Mouse (Mus musculus) embryonic facial prominence, embryonic 12.5 days (tissue): ENCODE data around the gene Phactr4. TPM values are rescaled to one million over a fixed set of nuclear protein-coding genes. Genes with fewer than 3 reads are reported as not detected.

Experiments used
- ATAC-seq: fragments of 200-750 bp; cut with Nextera tagmentation; 2 replicates; pipeline ENCODE4 v1.8.0; 2017; ENCODE audit not compliant: insufficient number of reproducible peaks, insufficient read depth, low FRiP score, low TSS enrichment
- H3K27ac ChIP-seq: fragments of 300-500 bp; sonication (generic); 2 replicates; pipeline ENCODE4 v1.5.1; 2016; ENCODE audit warnings: mild to moderate bottlenecking
- H3K27me3 ChIP-seq: fragments of 300-500 bp; sonication (generic); 2 replicates; pipeline ENCODE4 v1.6.1; 2016; ENCODE audit warnings: mild to moderate bottlenecking, moderate library complexity
- H3K36me3 ChIP-seq: fragments of 300-500 bp; sonication (generic); 2 replicates; pipeline ENCODE4 v1.6.1; 2016; ENCODE audit warnings: mild to moderate bottlenecking
- H3K4me1 ChIP-seq: fragments of 300-500 bp; sonication (generic); 2 replicates; pipeline ENCODE4 v1.6.1; 2016
- H3K4me2 ChIP-seq: fragments of 300-500 bp; sonication (generic); replicated peaks from 2 replicates; pipeline ENCODE4 v1.6.1; 2016; ENCODE audit warnings: mild to moderate bottlenecking, moderate library complexity
- H3K4me3 ChIP-seq: fragments of 300-500 bp; sonication (generic); 2 replicates; pipeline ENCODE4 v1.5.1; 2016; ENCODE audit warnings: mild to moderate bottlenecking
- H3K9ac ChIP-seq: fragments of 300-500 bp; sonication (generic); 2 replicates; pipeline ENCODE4 v1.6.1; 2016; ENCODE audit warnings: mild to moderate bottlenecking, moderate library complexity
- H3K9me3 ChIP-seq: fragments of 300-500 bp; sonication (generic); 2 replicates; pipeline ENCODE4 v1.6.1; 2016; ENCODE audit warnings: mild to moderate bottlenecking, moderate library complexity
- WGBS: fragments of 180-500 bp; shearing (Covaris S2); methylation state at CpG from one replicate; pipeline ENCODE4 v1.1.7; 2016; 5-methylcytosine and 5-hydroxymethylcytosine counted together
- polyA plus RNA-seq: library from polyadenylated mRNA; unstranded; fragments of >200 nt; fragmentation: Nextera tagmentation; extraction: Ambion mirVana; gene quantifications from 2 replicates; pipeline ENCODE4 v1.2.1, GENCODE M21; 2016

Gene Phactr4
- polyA plus RNA-seq, 1 experiment from 2014 or later = 22.9 TPM

DNA sequence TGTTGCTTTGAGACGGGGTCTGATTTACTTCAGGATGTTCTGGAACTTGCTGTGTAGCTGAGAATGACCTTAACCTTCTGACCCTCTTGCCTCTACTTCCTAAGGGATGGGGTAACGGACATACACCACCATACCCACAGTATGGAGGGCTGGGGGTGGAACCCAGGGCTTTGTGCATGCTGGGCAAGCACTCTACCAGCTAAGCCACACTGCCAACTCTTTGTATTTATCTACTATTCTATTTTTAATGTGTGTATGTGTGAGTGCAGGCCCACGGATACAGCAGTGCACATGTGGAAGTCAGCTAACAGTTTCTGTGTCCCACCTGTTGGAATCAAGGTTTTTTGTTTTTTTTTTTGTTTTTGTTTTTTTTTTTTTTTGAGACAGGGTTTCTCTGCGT lies 62.8 kb downstream of the Phactr4 start:
- WGBS = 93% methylated on average over 4 of the region's 4 CpGs
- Histone ChIP-seq H3K36me3 (peaks cover 71% of the 10 kb centered on the region), H3K4me3 (no peak overlapping the region), H3K9ac (no peak overlapping the region), H3K27me3 (no peaks in the 10 kb centered on the region), H3K4me1 (no peaks in the 10 kb centered on the region), H3K9me3 (no peaks in the 10 kb centered on the region), H3K4me2 (no peak overlapping the region), H3K27ac (no peak overlapping the region)
- no peak for ATAC-seq

DNA sequence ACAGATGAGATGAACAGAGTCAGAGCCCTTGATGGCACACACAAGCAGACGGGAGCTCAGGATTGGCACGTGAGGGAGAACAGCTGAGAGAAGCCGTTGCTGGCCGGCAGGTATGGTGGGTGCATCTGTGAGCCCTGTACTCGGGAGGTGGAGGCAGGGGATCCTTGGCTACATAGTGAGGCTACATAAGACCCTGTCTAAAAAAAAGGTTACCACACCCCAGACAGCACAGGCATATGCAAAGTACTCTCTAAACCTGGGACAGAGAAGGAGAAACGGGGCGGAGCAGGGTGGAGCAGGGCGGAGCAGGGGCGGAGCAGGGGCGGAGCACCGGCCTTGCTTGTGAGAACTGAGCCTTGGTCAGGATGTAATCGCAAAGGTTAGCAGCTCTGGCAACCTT lies 66.1 kb downstream of the Phactr4 start:
- Histone ChIP-seq H3K4me3 (no peak overlapping the region), H3K4me1 (peaks cover 15% of the 10 kb centered on the region; the same call in 1 of the 2 replicates), H3K27ac (no peak overlapping the region), H3K9me3 (no peaks in the 10 kb centered on the region), H3K9ac (no peak overlapping the region), H3K4me2 (no peak overlapping the region), H3K27me3 (no peaks in the 10 kb centered on the region), H3K36me3 (peaks cover 45% of the 10 kb centered on the region)
- WGBS = 34% methylated on average over 12 of the region's 12 CpGs
- no peak for ATAC-seq

DNA sequence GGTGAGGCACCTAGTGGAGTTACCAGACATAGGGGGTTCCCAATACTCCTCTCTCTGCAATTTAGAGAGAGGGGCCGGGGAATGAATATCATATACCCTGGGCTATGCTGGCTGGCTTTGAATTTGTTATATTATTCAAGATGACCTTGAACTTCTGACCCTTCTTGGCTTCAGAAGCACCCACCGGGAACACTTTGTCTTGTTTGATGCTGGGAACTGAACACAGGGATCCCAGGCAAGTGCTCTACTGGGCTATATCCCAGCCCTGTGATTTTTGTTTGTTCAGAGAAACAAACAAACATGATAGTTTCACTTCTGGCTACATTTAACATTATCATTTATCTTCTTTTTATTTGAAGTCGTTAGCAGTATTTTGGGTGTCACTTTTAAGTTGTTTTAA lies 66.9 kb downstream of the Phactr4 start:
- H3K27ac ChIP-seq = no peak overlapping the region
- 89% methylated on average over 3 of the region's 3 CpGs for WGBS
- ATAC-seq = no peak

DNA sequence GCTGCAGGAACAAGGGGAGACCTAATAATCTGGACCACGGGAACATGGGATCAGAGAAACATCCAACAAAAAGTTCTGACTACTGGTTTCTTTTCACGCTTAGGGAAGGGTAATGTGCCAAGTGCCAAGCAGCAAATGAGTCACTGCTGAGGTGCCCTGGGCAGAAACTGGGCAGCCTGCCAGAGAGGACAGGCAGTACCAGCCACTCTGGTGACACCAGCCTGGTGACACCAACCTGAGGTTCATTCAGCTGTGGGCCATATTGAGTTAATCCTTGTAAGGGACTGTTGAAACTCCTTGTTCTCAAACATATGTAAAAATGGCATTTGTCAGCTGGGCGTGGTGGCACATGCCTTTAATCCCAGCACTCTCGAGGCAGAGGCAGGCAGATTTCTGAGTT lies 67.7 kb downstream of the Phactr4 start:
- H3K4me1 ChIP-seq = peaks cover 15% of the 10 kb centered on the region; the same call in 1 of the 2 replicates
- no peaks in the 10 kb centered on the region for H3K27me3 ChIP-seq
- no peak overlapping the region for H3K9ac ChIP-seq
- no peaks in the 10 kb centered on the region for H3K9me3 ChIP-seq
- ATAC-seq = no peak
- no peak overlapping the region for H3K4me2 ChIP-seq
- H3K4me3 ChIP-seq = no peak overlapping the region
- H3K36me3 ChIP-seq = peaks cover 33% of the 10 kb centered on the region
- H3K27ac ChIP-seq = no peak overlapping the region
- 92% methylated on average over 4 of the region's 4 CpGs for WGBS

More for the DNA sequence above, 66.9 kb downstream of the Phactr4 start:
- Histone ChIP-seq H3K27me3 (no peaks in the 10 kb centered on the region), H3K4me2 (no peak overlapping the region), H3K4me1 (peaks cover 15% of the 10 kb centered on the region; the same call in 1 of the 2 replicates), H3K9ac (no peak overlapping the region), H3K9me3 (no peaks in the 10 kb centered on the region), H3K36me3 (peaks cover 40% of the 10 kb centered on the region), H3K4me3 (no peak overlapping the region)

DNA sequence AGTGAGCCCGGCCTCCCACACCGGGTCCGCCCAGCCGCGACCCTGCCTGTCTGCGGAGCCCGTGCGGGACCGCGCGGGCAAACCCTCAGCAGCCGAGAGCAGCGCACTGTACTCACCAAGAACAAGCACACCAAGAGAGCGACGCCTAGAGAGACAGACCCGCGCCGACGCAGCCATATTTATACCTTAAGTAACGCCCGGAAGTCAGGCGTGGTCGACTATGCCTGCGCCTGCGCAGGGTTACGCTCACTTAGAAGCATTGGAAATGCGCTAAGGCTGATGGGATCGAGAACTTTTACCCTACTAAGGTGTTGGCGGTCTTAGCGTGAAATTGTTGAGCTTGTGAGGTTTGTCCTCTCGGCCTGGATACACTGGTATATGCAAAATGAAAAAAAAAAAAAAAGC lies 68.8 kb downstream of the Phactr4 start, which contains the start of gene Rcc1:
Gene Rcc1 (minus strand): TSS at position 125 of the 405 bp plus-strand sequence.
- peak within 1 kb of the TSS; percentile 88 for H3K4me2 ChIP-seq
- WGBS = under 1% methylated on average over 31 of the region's 31 CpGs
- peak within 1 kb of the TSS; percentile 95 for H3K27ac ChIP-seq
- peaks cover 24% of the 10 kb centered on the region for H3K36me3 ChIP-seq
- peak; percentile 93 for ATAC-seq
- H3K9me3 ChIP-seq = no peaks in the 10 kb centered on the region
- peak within 1 kb of the TSS; percentile 76 for H3K4me3 ChIP-seq
- H3K9ac ChIP-seq = peak within 1 kb of the TSS; percentile 81
- H3K4me1 ChIP-seq = peaks cover 15% of the 10 kb centered on the region; the same call in 1 of the 2 replicates
- no peaks in the 10 kb centered on the region for H3K27me3 ChIP-seq

DNA sequence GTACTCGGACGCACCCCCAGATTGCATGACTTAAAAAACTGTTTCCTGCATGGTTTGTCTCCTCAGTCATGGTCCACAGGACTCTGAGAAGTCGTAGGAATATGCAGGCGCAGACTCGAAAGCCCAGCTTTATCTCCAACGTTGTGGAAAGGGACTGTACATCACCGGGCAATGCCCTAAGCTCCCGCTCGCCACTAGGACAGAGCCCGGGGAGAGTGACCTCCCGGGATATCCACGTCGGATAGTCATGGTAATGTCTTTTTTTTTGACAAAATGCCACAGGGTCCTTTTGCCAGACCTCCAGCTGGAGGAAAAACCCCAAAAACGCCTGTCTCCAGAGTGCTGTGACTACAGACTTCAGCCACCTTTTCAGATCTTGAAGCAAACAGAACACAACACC lies 69.5 kb downstream of the Phactr4 start:
- Histone ChIP-seq H3K36me3 (peaks cover 17% of the 10 kb centered on the region), H3K4me1 (peaks cover 15% of the 10 kb centered on the region; the same call in 1 of the 2 replicates), H3K4me3 (peak overlapping the region; percentile 76), H3K4me2 (peak overlapping the region; percentile 88), H3K27me3 (no peaks in the 10 kb centered on the region), H3K9me3 (no peaks in the 10 kb centered on the region), H3K27ac (peak overlapping the region; percentile 95), H3K9ac (peak overlapping the region; percentile 81)
- no peak for ATAC-seq
- WGBS = 2% methylated on average over 14 of the region's 14 CpGs

DNA sequence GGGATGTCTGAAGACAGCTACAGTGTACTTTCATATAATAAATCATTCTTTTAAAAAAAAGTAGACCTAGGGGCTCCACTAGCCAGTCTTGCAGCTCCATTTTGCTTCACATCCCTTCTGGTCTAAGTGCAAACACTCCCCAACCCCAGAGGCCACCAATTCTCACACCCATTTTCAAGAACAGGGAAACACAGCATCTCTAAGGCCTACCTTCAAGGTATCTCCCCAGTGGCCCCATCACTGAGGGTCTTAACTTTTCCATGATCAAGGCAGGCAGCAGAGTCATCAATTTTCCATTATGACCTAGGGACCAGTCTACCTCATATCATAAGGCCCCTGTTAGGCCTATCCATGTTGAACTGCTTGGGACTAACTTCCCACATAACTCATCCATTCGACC lies 70.9 kb downstream of the Phactr4 start:
- H3K4me3 ChIP-seq = 0 out of 2 replicates have a peak overlapping the region, but pooled peaks have one; percentile 76
- peaks cover 5% of the 10 kb centered on the region; the same call in 1 of the 2 replicates for H3K36me3 ChIP-seq
- H3K27ac ChIP-seq = peak overlapping the region; percentile 20; the same call in 1 of the 2 replicates
- H3K4me2 ChIP-seq = peak overlapping the region; percentile 88
- ATAC-seq = no peak
- H3K9ac ChIP-seq = peak overlapping the region; percentile 2; the same call in 1 of the 2 replicates
- H3K4me1 ChIP-seq = peaks cover 15% of the 10 kb centered on the region; the same call in 1 of the 2 replicates
- WGBS = 19% methylated on average over 1 of the region's 1 CpGs
- no peaks in the 10 kb centered on the region for H3K27me3 ChIP-seq
- no peaks in the 10 kb centered on the region for H3K9me3 ChIP-seq

DNA sequence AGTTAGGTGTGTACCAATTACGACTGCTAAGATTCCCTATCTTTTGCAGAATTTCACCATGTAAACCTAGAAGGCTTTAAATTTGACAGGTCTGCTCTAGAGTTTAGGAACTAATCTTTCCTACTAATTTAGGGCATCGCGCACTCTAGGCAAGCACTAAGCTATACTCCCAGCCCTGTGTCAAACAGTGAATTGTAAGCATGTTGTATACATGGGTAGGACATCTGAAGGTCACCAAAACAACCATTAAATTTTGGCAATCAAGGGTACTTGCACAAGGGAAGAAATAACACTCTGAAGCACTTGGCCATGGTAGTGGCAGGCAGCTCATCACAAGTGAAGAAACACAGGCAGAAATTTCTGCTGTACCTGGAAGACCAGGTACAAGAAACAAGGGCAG lies 71.4 kb downstream of the Phactr4 start:
- Histone ChIP-seq H3K27ac (no peak overlapping the region), H3K4me2 (no peak overlapping the region), H3K27me3 (no peaks in the 10 kb centered on the region), H3K36me3 (no peaks in the 10 kb centered on the region), H3K9me3 (no peaks in the 10 kb centered on the region), H3K4me1 (peaks cover 15% of the 10 kb centered on the region; the same call in 1 of the 2 replicates), H3K4me3 (no peak overlapping the region), H3K9ac (no peak overlapping the region)
- ATAC-seq = no peak
- 61% methylated on average over 3 of the region's 3 CpGs for WGBS

DNA sequence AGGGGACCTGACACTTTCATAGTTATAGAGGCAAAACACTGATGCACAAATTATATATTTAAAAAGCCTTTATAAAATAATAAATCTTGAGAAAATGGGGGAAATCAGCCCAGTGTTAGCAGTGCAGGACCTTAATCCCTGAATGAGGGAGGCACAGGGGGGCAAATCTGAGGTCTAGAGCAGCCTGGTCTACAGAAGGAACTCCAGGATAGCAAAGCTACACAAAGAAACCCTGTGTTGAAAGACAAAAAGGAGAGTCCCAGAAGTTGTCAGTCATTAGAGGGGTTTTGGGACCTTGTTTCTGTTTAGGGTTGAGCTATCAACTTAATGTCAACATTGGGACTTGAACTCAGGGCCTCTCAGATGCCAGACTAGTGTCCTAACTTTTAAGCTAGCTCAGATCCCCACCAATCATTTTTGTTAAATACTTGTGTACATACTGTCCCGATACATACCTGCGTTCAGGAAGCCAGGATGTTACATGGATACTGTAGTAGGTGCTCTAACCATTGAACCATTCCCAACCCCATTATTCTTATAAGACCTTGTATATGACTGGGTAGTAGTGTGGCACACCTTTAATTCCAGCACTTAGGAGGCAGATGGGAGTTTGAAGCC lies 72.1 kb downstream of the Phactr4 start:
- WGBS = 35% methylated on average over 2 of the region's 2 CpGs
- no peak overlapping the region for H3K9ac ChIP-seq
- no peaks in the 10 kb centered on the region for H3K36me3 ChIP-seq
- H3K4me3 ChIP-seq = no peak overlapping the region
- peaks cover 15% of the 10 kb centered on the region; the same call in 1 of the 2 replicates for H3K4me1 ChIP-seq
- ATAC-seq = no peak
- no peak overlapping the region for H3K4me2 ChIP-seq
- H3K27me3 ChIP-seq = no peaks in the 10 kb centered on the region
- H3K27ac ChIP-seq = no peak overlapping the region
- no peaks in the 10 kb centered on the region for H3K9me3 ChIP-seq

DNA sequence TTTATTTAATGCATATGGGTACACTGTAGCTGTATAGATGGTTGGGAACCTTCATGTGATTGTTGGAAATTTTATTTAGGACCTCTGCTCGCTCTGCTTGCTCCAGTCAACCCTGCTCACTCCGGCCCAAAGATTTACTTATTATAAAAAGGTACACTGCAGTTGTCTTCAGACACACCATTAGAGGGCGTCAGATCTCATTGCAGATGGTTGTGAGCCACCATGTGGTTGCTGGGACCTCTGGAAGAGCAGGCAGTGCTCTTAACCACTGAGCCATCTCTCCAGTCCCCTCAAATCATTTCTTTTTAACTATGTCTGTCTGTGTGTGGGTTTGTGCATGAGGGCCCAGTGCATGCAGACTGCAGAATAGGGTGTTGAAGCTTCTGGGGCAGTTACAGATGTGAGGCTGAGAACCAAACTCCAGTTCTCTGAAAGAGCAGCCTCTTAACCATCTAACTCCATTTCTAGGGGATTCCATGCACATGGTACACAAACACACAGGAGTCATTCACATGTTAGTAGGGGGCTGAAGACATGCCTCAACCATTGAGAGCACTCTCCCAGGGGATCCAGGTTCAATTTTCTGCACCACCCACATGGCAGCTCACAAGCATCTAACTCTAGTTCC lies 72.7 kb downstream of the Phactr4 start:
- Histone ChIP-seq H3K27ac (no peak overlapping the region), H3K27me3 (no peaks in the 10 kb centered on the region), H3K4me1 (peaks cover 18% of the 10 kb centered on the region), H3K36me3 (no peaks in the 10 kb centered on the region), H3K9me3 (no peaks in the 10 kb centered on the region), H3K9ac (no peak overlapping the region), H3K4me2 (no peak overlapping the region), H3K4me3 (no peak overlapping the region)
- whole genome bisulfite sequencing = 57% methylated on average over 3 of the region's 3 CpGs
- ATAC-seq = no peak

DNA sequence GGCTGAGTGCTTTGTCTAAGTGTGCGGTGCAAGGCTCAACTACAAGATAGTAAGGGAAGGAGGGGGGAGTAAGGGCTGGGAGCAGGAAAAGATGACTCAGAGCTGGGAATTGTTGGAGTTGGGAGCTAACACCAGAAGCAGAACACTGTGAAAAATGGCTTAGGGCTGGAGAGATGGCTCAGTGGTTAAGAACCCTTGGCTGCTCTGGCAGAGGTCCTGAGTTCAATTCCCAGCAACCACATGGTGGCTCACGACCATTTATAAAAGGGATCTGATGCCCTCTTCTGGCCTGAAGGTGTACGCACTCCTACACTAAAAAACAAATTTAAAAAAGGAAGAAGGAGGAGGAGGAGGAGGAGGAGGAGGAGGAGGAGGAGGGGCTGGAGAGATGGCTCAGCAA lies 75.6 kb downstream of the Phactr4 start:
- Histone ChIP-seq H3K27ac (no peak overlapping the region), H3K27me3 (no peaks in the 10 kb centered on the region), H3K9ac (no peak overlapping the region), H3K9me3 (no peaks in the 10 kb centered on the region), H3K4me3 (no peak overlapping the region), H3K4me1 (peaks cover 21% of the 10 kb centered on the region), H3K4me2 (no peak overlapping the region), H3K36me3 (no peaks in the 10 kb centered on the region)
- no peak for ATAC-seq
- 53% methylated on average over 3 of the region's 3 CpGs for WGBS

DNA sequence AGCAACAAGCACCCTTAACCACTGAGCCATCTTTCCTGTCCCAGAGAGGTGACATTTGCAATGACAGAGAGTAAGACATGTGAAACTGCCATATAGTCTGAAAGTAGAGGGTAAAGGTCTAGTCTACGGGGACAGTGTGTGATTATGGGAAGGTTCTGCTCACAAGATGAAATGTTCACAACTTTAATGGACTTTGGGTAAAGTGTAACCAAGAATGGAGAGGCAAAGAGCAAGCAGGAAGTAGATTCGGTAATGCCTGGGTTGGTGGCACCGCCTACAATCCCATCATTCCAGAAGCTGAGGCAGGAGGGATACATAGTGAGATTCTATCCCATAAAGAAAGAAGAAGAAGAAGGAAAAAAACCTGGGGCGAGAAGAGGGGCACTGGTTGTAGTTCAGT lies 76.0 kb downstream of the Phactr4 start:
- Histone ChIP-seq H3K4me1 (peaks cover 17% of the 10 kb centered on the region), H3K4me2 (no peak overlapping the region), H3K4me3 (no peak overlapping the region), H3K36me3 (no peaks in the 10 kb centered on the region), H3K27me3 (no peaks in the 10 kb centered on the region), H3K27ac (no peak overlapping the region), H3K9ac (no peak overlapping the region), H3K9me3 (no peaks in the 10 kb centered on the region)
- WGBS = 87% methylated on average over 4 of the region's 4 CpGs
- no peak for ATAC-seq
